Mouse (Mus musculus) spleen, postnatal 14 days (tissue): Measurements from ENCODE around the gene Sun5.
A peak's percentile ranks its signal among the peaks of the same experiment; 100 is the strongest.
"Not testable (repeated sequence)": the region's sequence is repeated elsewhere in the genome, so short reads cannot be mapped to it uniquely, and the experiment has no call there.

ENCODE experiments used
- DNase-seq, 2 experiments: peaks; one replicate each; pipeline ENCODE4 v3.0.0; 2021 to 2022; ENCODE audit warnings: low spot score in 2 of 2

Gene Sun5

GRCm38 (mm10) chr2:153870984-153871383 lies at the start of gene Sun5:
TSS of gene Sun5 (minus strand) at chr2:153871084.
- no peak for DNase-seq

DNA sequence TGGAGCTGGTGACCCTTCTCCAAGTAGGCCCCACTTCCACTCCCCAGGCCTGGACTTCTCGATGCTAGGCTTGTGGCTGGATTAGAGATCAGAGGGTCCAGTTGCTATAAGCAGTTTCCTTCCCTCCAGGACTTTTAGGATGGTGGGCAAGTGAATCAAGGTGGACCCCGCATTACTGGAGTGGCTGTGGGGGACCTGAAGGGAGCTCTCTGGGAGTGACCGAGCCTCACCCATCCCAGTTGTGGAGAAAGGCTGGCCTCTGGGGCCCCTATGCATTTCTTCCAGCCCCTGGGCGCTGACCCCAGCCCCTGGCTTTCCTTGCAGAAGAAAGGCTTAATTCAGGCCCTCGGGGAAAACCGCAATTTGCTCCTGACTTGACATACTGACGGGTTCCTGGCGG lies 47.0 kb upstream of the Sun5 start, which contains the start of gene Bpifb3:
Gene Bpifb3 (plus strand): TSS at position 301 of the 400 bp plus-strand sequence.
- DNase-seq, result no peak

DNA sequence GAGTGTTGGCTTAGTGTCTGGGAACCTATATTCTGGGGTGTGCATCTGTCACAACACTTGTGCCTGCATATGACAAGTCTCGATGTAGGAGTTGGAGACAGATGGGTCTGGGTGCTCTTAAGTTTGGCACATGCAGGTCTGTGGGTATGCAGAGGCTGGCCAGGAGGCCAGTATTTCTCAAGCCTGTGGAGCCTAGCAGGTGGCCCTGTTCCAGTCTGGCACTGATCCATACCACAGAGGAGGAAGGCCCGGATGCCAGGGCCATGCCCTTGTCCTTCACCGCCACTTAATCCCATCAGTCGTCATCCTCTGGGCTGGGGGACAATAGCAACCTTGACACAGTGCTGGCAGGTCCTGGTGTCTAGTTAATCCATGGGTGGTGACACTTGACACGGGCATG lies 43.3 kb upstream of the Sun5 start:
- DNase-seq, result no peak

- DNase-seq, result no peak
Measured at GRCm38 (mm10) chr2:153906626-153907025, 35.7 kb upstream of the Sun5 start.

- no peak for DNase-seq
Measured at GRCm38 (mm10) chr2:153902726-153903125, 31.8 kb upstream of the Sun5 start.

GRCm38 (mm10) chr2:153900088-153900487 lies 29.2 kb upstream of the Sun5 start, which contains the start of gene Bpifb6:
TSS of gene Bpifb6 (plus strand) at chr2:153900388.
- DNase-seq, result no peak

DNA sequence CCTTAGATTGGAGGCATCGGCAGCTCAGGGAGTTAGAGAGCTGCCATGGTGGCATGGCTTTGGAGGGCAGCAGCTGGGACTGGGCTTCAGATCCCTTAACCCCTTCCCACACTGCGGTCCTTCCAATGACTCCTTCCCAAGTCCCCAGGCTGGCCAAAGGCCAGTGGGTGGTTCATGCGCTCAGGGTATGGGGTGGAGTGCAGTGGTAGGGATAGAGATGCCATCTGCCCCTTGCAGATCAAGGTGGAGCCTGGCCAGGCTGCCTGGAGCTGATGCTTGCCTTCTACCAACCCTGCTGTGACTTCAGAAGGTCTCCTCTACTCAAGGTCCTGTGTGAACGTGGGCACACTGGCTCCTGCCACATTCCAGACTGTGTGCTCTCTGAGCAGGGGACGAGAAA lies 28.2 kb upstream of the Sun5 start:
- no peak for DNase-seq

GRCm38 (mm10) chr2:153874745-153875144 lies 3.9 kb upstream of the Sun5 start, which contains the start of gene Bpifb2:
TSS of gene Bpifb2 (plus strand) at chr2:153875045.
- no peak for DNase-seq

DNA sequence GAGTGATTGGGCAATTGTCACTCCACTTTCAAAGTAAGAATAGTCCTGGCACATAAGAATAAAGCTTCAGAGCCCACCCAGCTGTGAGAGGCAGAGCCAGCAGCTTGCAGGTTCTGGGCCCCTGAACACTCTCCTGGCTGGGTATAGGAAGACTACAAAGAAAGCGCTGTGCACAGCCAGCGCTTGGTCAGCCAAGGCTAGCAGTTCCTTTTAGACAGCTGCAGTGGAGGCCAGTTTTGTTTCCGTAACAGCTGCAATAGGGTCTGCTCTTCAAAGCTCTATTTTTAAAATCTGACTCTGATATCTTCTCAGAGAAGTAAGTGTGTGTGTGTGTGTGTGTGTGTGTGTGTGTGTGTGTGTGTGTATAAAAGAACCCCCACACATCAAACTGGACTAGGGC lies 8.9 kb downstream of the Sun5 start:
- DNase-seq, result no peak

DNA sequence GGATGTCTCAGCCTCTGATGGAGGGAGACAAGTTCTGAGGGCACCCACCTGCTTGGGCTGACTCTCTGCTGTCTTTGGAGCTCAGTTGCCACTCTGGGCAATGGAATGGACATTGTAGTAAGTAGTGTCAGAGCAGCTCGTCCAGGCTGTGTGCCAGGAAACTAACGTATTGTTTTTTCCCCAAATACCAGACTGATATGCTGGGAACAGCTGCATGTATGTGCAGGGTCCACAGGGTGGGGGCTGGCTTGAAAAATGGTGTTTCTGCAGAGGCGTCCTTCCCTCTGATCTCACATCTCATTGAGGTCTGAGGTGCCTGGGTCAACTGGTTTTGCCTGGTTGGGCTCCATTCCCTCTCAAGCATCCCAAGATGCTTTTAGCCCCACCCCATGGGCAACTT lies 10.2 kb downstream of the Sun5 start:
- no peak for DNase-seq

DNA sequence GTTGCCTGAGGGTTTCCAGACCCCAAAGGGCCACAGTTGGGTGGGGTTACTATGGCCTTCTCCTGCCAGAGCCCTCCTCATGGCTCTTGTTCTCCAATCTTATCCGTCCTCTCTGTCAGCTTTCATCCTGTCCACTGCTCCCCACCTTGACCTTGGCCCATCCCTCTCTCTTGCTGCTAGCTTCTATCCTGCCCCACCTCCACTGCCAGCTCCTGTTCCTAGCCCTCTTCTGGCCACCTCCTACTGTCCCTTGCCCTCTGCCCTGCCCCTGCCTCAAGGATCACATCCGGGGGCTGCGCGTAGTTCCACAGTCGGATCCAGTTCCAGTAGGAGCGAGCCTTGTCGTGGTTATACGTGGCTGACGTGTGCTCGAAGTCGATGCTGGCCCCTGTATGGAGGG lies 10.6 kb downstream of the Sun5 start:
- no peak for DNase-seq

- peak in 1 of 2 experiments; percentile 3 for DNase-seq
Measured at GRCm38 (mm10) chr2:153859581-153859980, 11.3 kb downstream of the Sun5 start.

- DNase-seq, result no peak
Measured at GRCm38 (mm10) chr2:153853544-153853943, 17.3 kb downstream of the Sun5 start.

- DNase-seq, result peak; percentile 11 to 38
Measured at GRCm38 (mm10) chr2:153851030-153851360, 19.9 kb downstream of the Sun5 start.

- no peak for DNase-seq
Measured at GRCm38 (mm10) chr2:153850351-153851029, 20.4 kb downstream of the Sun5 start.

DNA sequence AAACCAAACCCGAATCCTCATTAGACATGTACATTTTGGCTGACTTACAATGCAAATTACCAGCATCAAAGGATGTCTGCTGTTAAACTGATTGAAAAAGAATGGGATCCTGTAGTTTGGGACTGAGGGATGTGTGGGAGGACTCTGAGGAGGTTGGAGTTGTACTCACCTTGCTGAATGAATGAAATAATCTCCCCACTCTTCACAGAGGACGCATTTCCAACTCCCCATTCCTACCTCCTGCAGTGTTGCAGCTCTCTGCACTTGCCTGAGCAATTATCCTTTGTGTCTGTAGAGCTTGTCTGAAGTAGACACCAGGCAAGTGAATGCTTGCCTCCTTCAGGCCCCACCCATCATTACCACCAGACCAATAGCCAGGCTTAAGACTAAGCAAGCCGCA lies 22.5 kb downstream of the Sun5 start:
- DNase-seq, result no peak

DNA sequence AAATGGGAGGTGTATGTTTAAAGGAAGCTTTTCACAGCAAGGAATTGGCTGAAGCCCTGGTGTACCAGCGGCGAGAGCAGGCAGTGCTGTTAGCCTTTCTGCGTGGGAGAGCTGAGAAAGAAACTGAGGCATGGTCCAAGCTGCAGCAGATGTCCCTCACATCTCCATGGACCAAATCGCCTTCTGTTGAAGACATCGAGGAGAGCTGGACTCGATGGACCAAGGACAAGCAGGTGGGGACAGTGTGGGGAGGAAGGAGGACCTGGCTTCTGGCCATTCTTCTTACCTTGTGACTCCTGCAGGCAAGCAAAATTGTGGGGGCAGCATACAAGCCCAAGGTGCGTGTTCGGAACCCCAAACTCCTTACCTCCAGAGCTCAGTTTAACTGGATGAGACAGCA lies 28.0 kb downstream of the Sun5 start:
- no peak for DNase-seq

GRCm38 (mm10) chr2:153833291-153833690 lies 37.6 kb downstream of the Sun5 start:
- no peak for DNase-seq

GRCm38 (mm10) chr2:153828704-153829103 lies 42.2 kb downstream of the Sun5 start:
- no peak for DNase-seq

- no peak for DNase-seq
Measured at GRCm38 (mm10) chr2:153827171-153827830, 43.6 kb downstream of the Sun5 start.

- not testable (repeated sequence) for DNase-seq
Measured at GRCm38 (mm10) chr2:153825900-153826299, 45.0 kb downstream of the Sun5 start.

GRCm38 (mm10) chr2:153824593-153824992 lies 46.3 kb downstream of the Sun5 start:
- no peak for DNase-seq

GRCm38 (mm10) chr2:153822005-153822543 lies 48.8 kb downstream of the Sun5 start:
- DNase-seq, result no peak
